ENCODE assay signal across 16 mouse cellular contexts in the genomic region with DNA sequence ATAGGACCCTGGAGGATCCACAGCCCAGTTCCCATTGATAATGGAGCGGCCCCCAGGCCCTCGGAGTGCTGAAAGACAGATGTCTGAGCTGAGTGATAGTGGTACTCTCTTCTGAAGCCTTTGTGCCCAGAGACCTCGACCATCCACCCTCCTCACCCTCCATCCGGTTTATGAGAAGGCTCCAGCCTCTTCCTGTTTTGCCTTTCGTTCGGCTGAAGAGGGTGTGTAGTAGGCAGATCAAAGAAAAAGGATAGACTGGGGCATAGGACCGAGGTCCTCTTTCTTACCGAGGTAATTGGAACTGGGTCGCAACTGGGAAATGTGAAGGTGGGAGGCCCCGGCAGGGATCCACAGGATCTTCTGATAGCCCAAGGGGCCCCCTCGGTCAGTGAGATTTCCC. TPM values are rescaled to one million over a fixed set of nuclear protein-coding genes. Genes with fewer than 3 reads are reported as not detected.
DNase-seq lines count a peak whose midpoint lies in the region; ATAC-seq and TF ChIP-seq lines count a peak whose summit lies in the region.
"Had no signal": no experiment of that assay in that cellular context is flagged by ENCODE, and none has a peak within 500 bp of the region (broad histone marks: within the 10 kb centered on the region; RNA-seq: fewer than 3 reads in every experiment).

No protein-coding gene starts in this region.

- 33% methylated on average over 11 of the region's 11 CpGs for WGBS in limb, embryonic 12.5 days
- 43% methylated on average over 11 of the region's 11 CpGs for WGBS in limb, embryonic 10.5 days

- intact Hi-C loops in gastrocnemius, adult 2 months (cut with DNase I), result no loop called here
- intact Hi-C loops in gastrocnemius, postnatal 14 days (cut with DNase I; ENCODE audit: low total_unique reads), result no loop called here

- no peak overlapping the region for H3K9ac ChIP-seq in limb, embryonic 12.5 days (replicated peaks)
- H3K9ac ChIP-seq: embryonic facial prominence, embryonic 15.5 days; forebrain, embryonic 15.5 days; midbrain, embryonic 15.5 days had no signal

- no peak overlapping the region for H3K4me3 ChIP-seq in gastrocnemius, adult 2 months
- H3K4me3 ChIP-seq in limb, embryonic 12.5 days (replicated peaks), result 0 out of 2 replicates have a peak overlapping the region, but pooled peaks have one; percentile 0
- H3K4me3 ChIP-seq in limb, embryonic 10.5 days, result no peak overlapping the region
- H3K4me3 ChIP-seq: embryonic facial prominence, embryonic 15.5 days; forebrain, embryonic 15.5 days; midbrain, embryonic 15.5 days had no signal

- H3K9me3 ChIP-seq in limb, embryonic 12.5 days, result no peaks in the 10 kb centered on the region
- no peaks in the 10 kb centered on the region for H3K9me3 ChIP-seq in limb, embryonic 10.5 days (replicated peaks)
- H3K9me3 ChIP-seq: embryonic facial prominence, embryonic 15.5 days; forebrain, embryonic 15.5 days; midbrain, embryonic 15.5 days had no signal

- TF ChIP-seq CTCF in gastrocnemius, adult 2 months (IDR thresholded peaks at IDR 0.05), result no peak

- H3K4me1 ChIP-seq in limb, embryonic 12.5 days (replicated peaks), result peaks cover 34% of the 10 kb centered on the region
- H3K4me1 ChIP-seq in limb, embryonic 10.5 days, result peaks cover 57% of the 10 kb centered on the region

- H3K27ac ChIP-seq in gastrocnemius, adult 2 months, result no peak overlapping the region
- no peak overlapping the region for H3K27ac ChIP-seq in limb, embryonic 12.5 days
- H3K27ac ChIP-seq in limb, embryonic 10.5 days, result no peak overlapping the region; the same call in 1 of the 2 replicates
- H3K27ac ChIP-seq: embryonic facial prominence, embryonic 15.5 days; forebrain, embryonic 15.5 days; midbrain, embryonic 15.5 days had no signal

- ATAC-seq in limb, embryonic 12.5 days (ENCODE audit: insufficient number of reproducible peaks, insufficient read depth, low FRiP score, low TSS enrichment, low read depth), result no peak
- ATAC-seq: forebrain, embryonic 15.5 days; midbrain, embryonic 15.5 days had no signal

- H3K36me3 ChIP-seq in limb, embryonic 12.5 days, result peaks cover 14% of the 10 kb centered on the region; the same call in 1 of the 2 replicates
- peaks cover 20% of the 10 kb centered on the region for H3K36me3 ChIP-seq in limb, embryonic 10.5 days
- H3K36me3 ChIP-seq: forebrain, embryonic 15.5 days; midbrain, embryonic 15.5 days had no signal

- H3K27me3 ChIP-seq in limb, embryonic 12.5 days, result peaks cover under 1% of the 10 kb centered on the region; the same call in 1 of the 2 replicates
- peaks cover 13% of the 10 kb centered on the region; the same call in 1 of the 2 replicates for H3K27me3 ChIP-seq in limb, embryonic 10.5 days (ENCODE audit: low read depth, poor library complexity, severe bottlenecking)
- H3K27me3 ChIP-seq: embryonic facial prominence, embryonic 15.5 days; forebrain, embryonic 15.5 days; midbrain, embryonic 15.5 days had no signal

- DNase-seq in gastrocnemius, adult 2 months, result peak; percentile 17
- no peak for DNase-seq in gastrocnemius, postnatal 14 days
- no peak for DNase-seq in limb, embryonic 10.5 days (ENCODE audit: low spot score)
- DNase-seq in urinary bladder, adult 2 months (ENCODE audit: low spot score), result peak; percentile 20
- no peak for DNase-seq in urinary bladder, postnatal 25 days (ENCODE audit: low spot score)
- peak; percentile 43 for DNase-seq in naive thymus-derived CD4-positive, alpha-beta T cell, adult 2 months (ENCODE audit: low read depth)
- DNase-seq in Muller cell, postnatal 12 days (ENCODE audit: inconsistent ontology term), result no peak
- DNase-seq: adrenal gland, postnatal 10 days; cerebellum, postnatal 25 days; gastrocnemius, postnatal 25 days; kidney, postnatal 10 days; lung, postnatal 36 days had no signal

- no peak overlapping the region for H3K4me2 ChIP-seq in limb, embryonic 12.5 days
- H3K4me2 ChIP-seq: embryonic facial prominence, embryonic 15.5 days; forebrain, embryonic 15.5 days; midbrain, embryonic 15.5 days had no signal

RNA-seq across cellular contexts. Expression of gene Adamtsl4, which starts 6.4 kb away (rescaled TPM):
- 10 to 100 TPM; 17.2 to 32.0 TPM for total RNA-seq in gastrocnemius, adult 2 months (2021)
- total RNA-seq in gastrocnemius, postnatal 14 days (2021), result 10 to 100 TPM; 27.1 to 50.8 TPM
- 0.71 and 1.4 TPM in 2 replicates for polyA plus RNA-seq in limb, embryonic 12.5 days (2016; fragmentation: Nextera tagmentation; extraction: Ambion mirVana)
- polyA plus RNA-seq in limb, embryonic 10.5 days (2016; fragmentation: Nextera tagmentation; extraction: Ambion mirVana), result 0.63 and 0.77 TPM in 2 replicates
- 52.4 and 58.8 TPM in 2 replicates for polyA plus RNA-seq in urinary bladder, adult 2 months (2012; rRNA removed)

RNA-seq across cellular contexts. Expression of gene Mcl1, which starts 22.8 kb away (rescaled TPM):
- total RNA-seq in gastrocnemius, adult 2 months (2021), result 100 to 1,000 TPM; 110 to 123 TPM
- total RNA-seq in gastrocnemius, postnatal 14 days (2021), result 100 to 1,000 TPM in 1 of 2 experiments, 10 to 100 TPM in 1; 98.8 to 124 TPM
- polyA plus RNA-seq in limb, embryonic 12.5 days (2016; fragmentation: Nextera tagmentation; extraction: Ambion mirVana), result 69.9 and 75.7 TPM in 2 replicates
- polyA plus RNA-seq in limb, embryonic 10.5 days (2016; fragmentation: Nextera tagmentation; extraction: Ambion mirVana), result 49.7 and 52.1 TPM in 2 replicates
- polyA plus RNA-seq in urinary bladder, adult 2 months (2012; rRNA removed), result 90.3 and 106 TPM in 2 replicates

RNA-seq across cellular contexts. Expression of gene Ensa, which starts 56.6 kb away (rescaled TPM):
- total RNA-seq in gastrocnemius, adult 2 months (2021), result 100 to 1,000 TPM in 1 of 2 experiments, 10 to 100 TPM in 1; 97.2 to 102 TPM
- total RNA-seq in gastrocnemius, postnatal 14 days (2021), result 10 to 100 TPM; 78.4 to 79.8 TPM
- 82.6 and 90.0 TPM in 2 replicates for polyA plus RNA-seq in limb, embryonic 12.5 days (2016; fragmentation: Nextera tagmentation; extraction: Ambion mirVana)
- polyA plus RNA-seq in limb, embryonic 10.5 days (2016; fragmentation: Nextera tagmentation; extraction: Ambion mirVana), result 74.6 and 88.2 TPM in 2 replicates
- polyA plus RNA-seq in urinary bladder, adult 2 months (2012; rRNA removed), result 31.6 and 45.7 TPM in 2 replicates

RNA-seq across cellular contexts. Expression of gene Ecm1, which starts 58.0 kb away (rescaled TPM):
- 10 to 100 TPM; 18.0 to 23.0 TPM for total RNA-seq in gastrocnemius, adult 2 months (2021)
- 10 to 100 TPM; 16.7 to 18.5 TPM for total RNA-seq in gastrocnemius, postnatal 14 days (2021)
- 4.1 and 4.4 TPM in 2 replicates for polyA plus RNA-seq in limb, embryonic 12.5 days (2016; fragmentation: Nextera tagmentation; extraction: Ambion mirVana)
- polyA plus RNA-seq in limb, embryonic 10.5 days (2016; fragmentation: Nextera tagmentation; extraction: Ambion mirVana), result 7.5 and 11.1 TPM in 2 replicates
- 718 and 729 TPM in 2 replicates for polyA plus RNA-seq in urinary bladder, adult 2 months (2012; rRNA removed)

Comparison
In these comparisons a context has a peak if more than half of its experiments do, and no peak if none do; other contexts are left out.
1. DNase-seq: peak in gastrocnemius, adult 2 months (single experiment), urinary bladder, adult 2 months (single experiment) and naive thymus-derived CD4-positive, alpha-beta T cell, adult 2 months (single experiment); none in gastrocnemius, postnatal 14 days (single experiment), limb, embryonic 10.5 days (single experiment), urinary bladder, postnatal 25 days (single experiment) and Muller cell, postnatal 12 days (single experiment).
2. RNA of gene Adamtsl4, which starts 6.4 kb away (polyA plus RNA-seq): 52.4 to 58.8 TPM in urinary bladder, adult 2 months; 0.71 to 1.4 TPM in limb, embryonic 12.5 days and 0.63 to 0.77 TPM in limb, embryonic 10.5 days; every median in the first group is over 10 times any median in the second.